Mouse (Mus musculus): Measurements from ENCODE around the gene Bysl. TPM values are rescaled to one million over a fixed set of nuclear protein-coding genes. Genes with fewer than 3 reads are reported as not detected.
"Not testable (repeated sequence)": the region's sequence is repeated elsewhere in the genome, so short reads cannot be mapped to it uniquely, and the experiment has no call there.

Bysl gene
- total RNA-seq, 2 experiments from 2014 or later = 5.6 to 7.3 TPM

DNA sequence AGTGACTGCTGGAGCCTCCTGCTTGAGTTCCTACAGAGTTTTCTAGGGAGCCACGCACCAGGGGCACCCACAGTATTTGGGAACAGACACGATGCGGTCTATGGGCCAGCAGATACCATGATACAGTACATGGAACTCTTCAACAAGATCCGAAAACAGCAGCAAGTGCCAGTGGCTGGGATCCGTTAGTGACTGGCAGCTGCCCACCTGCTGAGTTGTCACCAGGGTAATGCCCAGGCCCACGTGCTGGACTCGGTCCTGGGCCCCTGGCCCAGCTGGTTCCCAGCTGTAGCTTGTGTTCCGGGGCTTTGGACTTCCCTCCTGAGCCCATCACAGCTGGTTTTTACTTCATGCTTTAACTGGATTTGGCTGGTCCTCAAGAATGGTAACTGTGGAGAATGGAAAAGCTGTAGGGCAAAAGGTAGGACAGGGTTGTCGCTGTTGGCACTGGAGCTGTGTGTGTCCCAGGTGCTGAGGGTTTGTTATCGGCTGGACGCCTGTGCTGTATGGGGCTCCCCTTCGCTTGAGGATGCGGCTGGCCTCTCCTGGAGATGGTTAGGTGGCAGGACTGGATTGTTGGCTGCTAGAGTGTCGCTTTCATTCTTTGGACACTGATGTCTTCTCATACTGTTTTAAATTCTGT, 11.7 kb upstream of the Bysl start:
- ATAC-seq (ENCODE audit: poor library complexity, severe bottlenecking) = no peak

DNA sequence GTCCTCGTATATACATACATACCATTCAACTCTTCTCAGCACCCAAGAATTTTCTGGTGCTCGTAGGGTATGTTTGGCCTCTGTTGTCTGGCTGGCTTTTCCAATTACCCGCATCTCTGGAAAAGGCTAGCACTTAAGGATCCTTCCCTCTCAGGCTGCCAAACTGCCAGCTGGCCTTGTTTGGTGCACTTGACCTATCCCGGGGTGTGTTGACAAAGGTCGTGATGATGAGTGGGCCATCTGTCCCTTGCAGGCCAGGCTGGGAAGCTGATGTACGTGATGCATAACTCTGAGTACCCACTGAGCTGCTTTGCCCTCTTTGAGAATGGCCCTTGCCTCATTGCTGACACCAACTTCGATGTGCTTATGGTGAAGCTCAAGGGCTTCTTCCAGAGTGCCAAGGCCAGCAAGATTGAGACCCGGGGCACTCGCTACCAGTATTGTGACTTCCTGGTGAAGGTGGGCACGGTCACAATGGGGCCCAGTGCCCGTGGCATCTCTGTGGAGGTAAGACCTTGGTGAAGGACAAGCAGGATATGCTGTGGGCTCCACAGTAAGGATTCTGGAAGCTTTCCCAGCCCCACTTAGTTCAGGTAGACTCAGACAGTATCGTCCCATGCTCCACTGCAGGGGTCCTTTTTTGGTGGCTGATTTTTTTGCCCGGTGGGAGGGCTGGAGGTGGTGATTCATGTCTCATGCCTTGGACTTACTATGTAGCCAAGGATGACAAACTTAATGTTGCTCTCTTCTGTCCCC, 7.4 kb upstream of the Bysl start:
- ATAC-seq (ENCODE audit: poor library complexity, severe bottlenecking) = no peak

DNA sequence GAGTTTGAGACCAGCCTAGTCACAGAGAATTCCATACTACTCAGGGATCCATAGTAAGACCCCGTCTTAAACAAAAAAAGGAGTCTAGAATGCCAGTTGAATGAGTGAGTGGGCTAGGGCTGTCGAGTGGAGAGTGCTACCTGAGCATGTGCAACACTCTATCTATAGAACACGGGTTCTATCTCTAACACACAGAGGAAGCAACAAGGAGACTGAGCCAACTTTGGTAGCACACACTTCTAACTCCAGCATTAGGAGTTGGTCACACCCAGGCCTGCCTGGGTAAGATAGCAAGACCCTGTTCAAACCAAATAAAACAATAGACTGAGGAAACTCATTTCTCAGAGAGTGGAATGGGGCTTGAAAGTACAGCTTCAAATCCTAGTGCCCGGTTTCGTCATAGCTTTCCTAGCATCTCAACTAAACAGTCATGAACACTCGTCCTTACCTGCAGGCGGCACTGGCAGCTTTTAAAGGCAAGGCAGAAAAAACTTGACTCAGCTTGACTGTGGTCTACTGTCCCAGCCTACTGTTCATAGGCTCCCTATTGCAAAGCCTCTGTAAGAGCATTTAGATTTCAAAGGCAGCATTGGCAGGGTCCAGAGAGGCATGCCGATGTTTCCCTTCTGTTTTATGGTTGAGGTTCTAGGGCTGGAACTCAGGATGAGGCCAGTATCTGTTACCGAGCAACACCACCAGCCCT, 6.5 kb upstream of the Bysl start:
- ATAC-seq (ENCODE audit: poor library complexity, severe bottlenecking) = 0 out of 2 replicates have a peak, but pooled peaks have one; percentile 24

DNA sequence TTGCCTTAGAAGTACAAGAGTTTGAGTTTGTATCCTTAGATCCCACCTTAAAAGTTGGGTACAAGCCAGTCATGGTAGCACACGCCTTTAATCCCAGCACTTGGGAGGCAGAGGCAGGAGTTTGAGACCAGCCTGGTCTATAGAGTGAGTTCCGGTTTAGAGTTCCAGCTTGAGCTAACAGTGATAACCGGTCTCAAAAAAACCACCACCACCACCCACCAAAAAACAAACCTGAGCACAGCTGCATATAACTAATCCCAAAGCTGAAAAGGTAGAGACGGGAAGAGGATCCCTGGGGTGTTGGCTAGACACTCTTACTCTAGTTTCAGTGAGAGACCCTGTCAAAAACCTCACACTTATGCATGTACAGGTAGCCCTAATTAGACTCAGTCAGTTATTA, 5.4 kb upstream of the Bysl start:
- ATAC-seq (ENCODE audit: poor library complexity, severe bottlenecking) = no peak

DNA sequence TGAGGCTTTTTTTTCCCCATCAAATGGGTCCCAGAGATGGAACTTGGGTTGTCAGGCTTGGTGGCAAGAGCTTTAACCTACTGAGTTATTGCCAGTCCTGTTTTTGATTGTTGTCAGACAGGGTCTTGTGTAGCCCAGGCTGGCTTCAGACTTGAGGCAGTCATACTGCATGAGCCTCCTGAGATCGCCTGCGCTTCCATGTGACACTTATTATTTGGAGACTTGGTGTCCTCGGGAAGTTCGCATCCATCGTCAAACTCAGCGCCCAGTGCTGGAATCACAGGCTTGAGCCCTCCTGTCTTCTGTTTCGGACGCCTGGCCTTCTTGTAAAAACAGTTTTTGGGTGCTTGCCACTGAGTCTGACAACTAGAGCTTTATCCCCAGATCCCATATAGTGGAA, 4.8 kb upstream of the Bysl start:
- ATAC-seq (ENCODE audit: poor library complexity, severe bottlenecking) = no peak

DNA sequence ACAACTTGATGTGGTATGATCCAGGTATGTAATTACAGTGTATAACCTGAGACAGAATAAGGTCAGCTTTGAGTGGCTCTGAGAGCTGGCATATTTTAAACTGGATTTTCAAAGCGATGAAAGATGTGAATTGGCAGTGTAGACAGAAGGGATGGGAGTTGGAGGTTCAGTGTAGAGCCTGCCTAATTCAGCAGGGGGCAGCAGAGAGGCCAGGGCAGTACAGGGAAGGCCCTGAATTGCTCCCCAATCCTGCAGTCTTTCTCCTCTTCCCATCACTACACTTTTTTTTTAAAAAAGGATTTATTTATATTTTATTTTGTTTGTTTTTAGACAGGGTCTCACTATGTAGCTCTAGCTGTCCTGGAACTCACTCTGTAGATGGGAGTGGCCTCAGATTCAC, 2.7 kb upstream of the Bysl start:
- no peak for ATAC-seq (ENCODE audit: poor library complexity, severe bottlenecking)

DNA sequence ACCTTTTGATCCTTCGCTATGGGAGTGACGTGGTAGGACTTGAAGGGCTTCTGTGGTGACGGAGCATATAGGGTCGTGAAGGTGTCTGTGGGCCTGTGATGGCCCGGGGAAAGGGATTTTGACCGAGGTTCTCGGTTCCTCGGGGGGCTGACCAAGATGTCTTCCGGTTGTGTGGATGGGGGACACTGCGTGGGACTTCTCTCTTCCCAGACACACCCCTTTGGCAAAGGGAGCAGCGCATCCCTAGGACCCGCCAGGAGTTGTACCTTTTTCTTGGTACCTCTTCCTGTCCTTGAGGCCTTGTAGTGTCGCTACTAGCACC, 330 bp upstream of the Bysl start:
- ATAC-seq (ENCODE audit: poor library complexity, severe bottlenecking) = peak; percentile 22

DNA sequence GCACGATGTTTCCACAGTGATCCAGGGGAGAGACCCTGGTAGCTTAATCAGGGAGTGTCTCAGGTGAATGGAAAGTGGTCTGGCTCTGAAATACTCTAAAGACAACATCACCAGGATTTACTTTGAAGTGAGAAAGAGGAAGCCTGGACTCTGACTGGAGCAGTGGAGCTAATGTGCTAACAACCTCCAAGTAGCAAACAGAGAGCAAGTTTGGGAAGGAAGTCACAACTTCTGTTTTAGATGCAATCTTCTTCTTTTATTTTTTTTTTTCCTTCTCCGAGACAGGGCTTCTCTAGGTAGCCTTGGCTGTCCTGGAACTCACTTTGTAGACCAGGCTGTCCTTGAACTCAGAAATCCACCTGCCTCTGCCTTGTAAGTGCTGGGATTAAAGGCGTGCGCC, 2.1 kb downstream of the Bysl start:
- no peak for ATAC-seq (ENCODE audit: poor library complexity, severe bottlenecking)

DNA sequence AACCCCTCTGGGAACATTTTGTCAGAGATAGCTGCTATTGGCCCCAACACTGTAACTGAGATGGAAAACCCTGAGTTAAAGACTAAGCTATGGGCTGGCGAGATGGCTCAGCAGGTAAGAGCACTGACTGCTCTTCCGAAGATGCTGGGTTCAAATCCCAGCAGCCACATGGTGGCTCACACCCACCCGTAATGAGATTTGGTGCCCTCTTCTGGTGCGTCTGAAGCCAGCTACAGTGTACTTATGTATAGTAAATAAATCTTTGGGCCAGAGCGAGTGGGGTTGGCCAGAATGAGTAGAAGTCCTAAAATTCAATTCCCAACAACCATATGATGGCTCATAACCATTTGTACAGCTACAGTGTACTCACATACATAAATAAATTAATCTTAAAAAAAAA, 5.1 kb downstream of the Bysl start:
- ATAC-seq (ENCODE audit: poor library complexity, severe bottlenecking) = no peak

DNA sequence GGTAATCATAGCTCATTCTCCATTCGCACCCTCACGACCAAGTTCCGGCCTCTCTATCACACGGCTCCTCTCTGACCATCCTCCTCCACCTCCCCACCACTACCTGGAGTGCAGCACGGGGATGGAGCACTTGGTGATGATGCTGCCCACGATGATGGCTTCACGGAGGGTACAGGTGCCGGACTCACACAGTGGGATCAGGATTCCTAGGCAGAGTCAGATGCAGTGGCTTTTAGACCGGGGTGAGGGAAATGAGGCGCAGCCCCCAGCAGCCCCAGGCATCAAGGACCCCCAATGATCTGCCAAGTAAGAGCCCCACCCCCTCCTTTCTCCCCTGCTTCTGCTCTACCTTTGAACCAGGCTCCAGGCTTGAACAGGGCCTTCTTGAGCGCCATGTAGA, 9.0 kb downstream of the Bysl start:
- ATAC-seq (ENCODE audit: poor library complexity, severe bottlenecking) = no peak

DNA sequence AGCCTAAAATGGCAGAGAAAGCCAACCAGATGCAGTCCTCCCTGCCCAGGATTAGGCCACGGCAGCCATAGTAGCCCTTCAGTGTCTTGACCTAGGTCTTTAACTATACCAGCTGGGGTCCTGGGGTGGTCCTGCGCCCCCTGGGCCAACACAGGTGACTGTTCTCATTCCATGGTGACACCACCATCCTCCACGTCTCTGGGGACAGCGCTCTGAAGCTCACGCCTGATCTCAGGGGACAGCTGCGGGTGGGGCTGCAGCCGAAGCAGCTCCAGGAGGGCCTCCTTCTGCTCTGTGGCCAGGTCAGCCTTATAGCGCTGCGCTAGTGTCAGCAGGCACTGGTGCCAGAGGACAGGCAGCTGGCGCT, 9.9 kb downstream of the Bysl start:
- no peak for ATAC-seq (ENCODE audit: poor library complexity, severe bottlenecking)

DNA sequence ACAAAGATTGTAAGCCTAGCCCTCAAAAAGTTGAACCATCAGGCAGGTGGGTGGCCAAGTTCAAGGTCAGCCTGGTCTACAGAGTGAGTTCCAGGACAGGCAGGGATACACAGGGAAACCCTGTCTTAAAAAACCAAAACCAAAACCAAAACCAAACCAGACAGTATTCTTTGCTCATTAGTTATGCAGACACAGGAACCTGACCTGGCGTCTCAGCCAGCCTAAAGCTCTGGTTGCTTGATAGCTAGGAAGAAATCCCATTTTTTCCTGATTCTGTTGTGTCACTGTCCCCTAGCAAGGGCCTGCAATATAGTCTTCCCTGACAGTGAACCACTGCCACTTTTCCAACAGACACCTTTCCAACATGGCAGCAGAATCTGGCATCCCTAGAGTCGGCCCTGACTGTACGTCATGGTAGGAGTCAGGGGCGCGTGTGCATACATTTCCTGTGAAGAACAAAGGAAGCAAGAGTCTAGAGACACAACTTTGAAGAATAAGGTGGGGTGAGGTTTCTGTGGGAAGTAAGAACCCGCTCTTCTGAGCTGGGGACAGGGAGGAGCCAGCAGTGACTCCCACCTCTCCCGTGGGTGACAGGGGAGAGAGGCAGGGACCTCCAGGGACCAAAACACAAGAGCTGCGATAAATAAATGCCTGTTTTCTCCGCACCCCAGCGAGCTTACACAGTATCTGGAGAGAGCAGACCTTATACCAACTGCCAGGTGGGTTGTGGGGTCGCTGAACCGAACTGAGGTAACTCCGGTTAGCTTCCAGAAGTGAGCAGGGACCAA, 10.5 kb downstream of the Bysl start:
- no peak for ATAC-seq (ENCODE audit: poor library complexity, severe bottlenecking)

DNA sequence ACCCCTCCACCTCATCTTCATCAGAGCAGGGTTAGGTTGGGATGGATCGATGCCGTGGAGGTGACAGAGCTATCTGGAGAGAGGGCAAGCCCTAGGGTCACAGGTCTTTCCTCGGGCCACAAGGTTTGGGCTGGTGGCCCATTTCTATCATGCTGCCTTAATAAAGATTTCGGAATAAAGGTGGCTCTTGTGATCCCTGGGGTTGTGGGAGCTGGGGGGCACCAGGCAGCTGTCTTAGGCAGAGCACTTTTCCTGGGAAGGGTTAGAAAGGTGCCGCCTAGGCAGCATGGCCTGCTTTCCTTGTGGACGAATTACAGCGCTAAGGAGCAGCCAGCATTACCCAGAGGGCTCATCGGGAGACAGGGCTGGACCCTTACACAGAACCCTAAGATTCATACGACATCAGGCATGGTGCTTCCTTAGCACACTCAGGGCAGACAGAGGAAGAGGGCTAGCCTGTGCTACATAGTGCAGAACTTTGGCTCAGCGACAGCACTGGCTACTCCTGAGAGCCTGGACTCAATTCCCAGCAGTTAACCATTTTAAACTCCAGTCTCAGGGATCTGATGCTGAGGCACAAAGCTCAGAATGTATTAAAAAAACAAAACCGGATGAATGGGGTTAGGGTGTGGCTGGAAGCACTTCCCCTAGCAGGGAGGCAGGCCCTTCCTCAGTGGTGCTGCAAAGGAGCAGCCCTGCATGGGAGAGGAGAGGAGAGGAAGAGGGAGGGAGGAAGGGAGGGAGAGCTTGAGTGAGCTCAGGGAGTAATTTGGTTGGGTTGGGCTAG, 11.6 kb downstream of the Bysl start:
- ATAC-seq (ENCODE audit: poor library complexity, severe bottlenecking) = peak; percentile 28

DNA sequence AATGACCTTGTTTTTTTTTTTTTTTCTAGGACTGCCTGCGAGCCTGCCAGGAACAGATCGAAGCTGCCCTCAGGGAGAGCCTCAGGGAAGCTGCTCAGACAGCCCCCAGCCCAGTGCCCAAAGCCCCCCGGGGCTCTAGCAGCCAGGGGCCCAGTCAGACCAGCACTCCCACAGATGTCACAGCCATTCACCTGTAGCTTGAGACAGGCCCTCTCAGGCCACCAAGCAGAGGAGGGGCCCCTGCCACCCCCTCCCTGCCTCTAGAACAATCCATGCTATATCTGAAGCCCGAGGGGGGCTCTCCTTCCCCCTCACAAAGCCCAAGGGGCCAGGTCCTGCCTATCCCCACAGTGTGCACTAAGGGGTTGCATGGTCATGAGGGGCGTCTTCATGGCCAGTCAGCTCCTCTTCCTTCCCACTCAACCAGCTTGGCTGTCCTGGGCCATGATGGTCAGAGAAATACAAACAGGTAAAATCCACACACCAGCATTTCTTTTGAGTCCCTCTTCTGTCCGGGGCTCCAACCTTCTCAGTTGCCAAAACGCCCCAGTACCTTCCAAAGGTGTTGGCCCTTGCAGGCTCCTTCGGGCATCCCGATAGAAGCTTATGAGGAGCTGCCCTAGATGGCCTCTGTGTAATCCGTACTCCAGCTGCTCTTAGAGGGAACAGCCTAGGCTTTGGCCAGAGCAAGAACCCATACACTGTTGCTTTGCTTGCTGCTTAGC, 12.6 kb downstream of the Bysl start:
- not testable (repeated sequence) for ATAC-seq (ENCODE audit: poor library complexity, severe bottlenecking)

DNA sequence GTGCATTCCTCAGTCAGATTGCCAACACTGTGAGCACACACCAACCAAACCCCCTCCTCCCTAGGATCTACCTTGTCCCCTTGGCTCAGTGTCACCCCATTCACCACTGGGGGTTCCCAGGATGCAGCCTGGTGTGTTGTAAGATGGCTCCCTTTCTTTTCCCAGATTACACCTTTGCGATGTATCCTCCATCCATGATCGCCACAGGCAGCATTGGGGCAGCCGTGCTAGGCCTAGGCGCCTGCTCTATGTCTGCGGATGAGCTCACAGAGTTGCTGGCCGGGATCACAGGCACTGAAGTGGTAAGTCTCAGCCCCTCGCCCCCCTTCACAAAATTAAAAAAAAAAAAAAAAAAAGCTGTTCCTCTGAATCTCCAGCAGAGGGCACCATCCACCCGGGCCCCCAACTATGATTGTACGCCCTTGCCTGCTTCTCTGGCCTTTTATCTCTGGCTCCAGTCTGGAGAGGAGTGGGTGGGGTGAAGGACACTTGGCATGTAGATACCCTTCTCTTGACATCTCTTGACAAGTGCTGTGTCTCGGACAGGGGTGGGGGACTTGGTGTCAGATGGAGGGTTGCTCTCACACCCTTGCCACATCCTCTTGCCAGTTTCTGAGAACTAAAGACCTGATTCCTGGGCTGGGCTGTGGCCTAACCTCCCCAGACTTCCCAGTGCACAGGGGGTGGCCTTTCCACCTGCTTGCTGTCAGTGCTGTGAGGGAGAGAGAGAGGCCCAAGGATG, 13.3 kb downstream of the Bysl start:
- peak; percentile 5; the same call in 1 of the 2 replicates for ATAC-seq (ENCODE audit: poor library complexity, severe bottlenecking)

DNA sequence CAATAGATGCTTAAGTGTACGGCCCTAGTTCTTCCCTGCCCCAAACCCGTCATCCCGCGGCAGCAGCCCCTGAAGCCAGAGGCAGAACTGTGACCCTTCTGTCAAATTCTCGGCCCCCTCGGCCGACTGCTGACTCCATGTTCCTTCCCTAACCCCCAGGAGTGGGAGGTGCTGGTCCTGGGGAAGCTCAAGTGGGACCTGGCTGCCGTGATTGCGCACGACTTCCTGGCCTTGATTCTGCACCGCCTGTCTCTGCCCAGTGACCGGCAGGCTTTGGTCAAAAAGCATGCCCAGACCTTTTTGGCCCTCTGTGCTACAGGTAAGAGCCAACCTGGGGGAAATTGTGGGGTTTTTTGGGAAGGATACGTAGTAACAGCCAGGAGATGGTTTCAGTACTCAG, 14.0 kb downstream of the Bysl start:
- ATAC-seq (ENCODE audit: poor library complexity, severe bottlenecking) = no peak

DNA sequence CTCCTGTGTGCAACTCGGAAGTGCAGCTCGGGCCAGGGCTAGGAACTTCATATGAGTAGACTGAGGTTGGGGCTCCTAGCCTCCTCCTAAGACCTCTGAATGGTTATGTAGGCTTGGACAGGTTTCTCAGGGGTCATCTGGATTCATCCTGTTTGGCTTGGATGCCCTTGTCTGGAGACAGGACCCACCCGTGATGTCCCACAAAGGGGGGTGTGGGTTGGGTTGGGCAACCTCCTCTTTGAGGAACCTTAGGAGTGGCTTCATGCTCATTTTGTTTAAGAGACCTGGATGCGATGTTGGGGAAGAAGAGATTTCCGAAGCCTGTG, 14.5 kb downstream of the Bysl start:
- no peak for ATAC-seq (ENCODE audit: poor library complexity, severe bottlenecking)

DNA sequence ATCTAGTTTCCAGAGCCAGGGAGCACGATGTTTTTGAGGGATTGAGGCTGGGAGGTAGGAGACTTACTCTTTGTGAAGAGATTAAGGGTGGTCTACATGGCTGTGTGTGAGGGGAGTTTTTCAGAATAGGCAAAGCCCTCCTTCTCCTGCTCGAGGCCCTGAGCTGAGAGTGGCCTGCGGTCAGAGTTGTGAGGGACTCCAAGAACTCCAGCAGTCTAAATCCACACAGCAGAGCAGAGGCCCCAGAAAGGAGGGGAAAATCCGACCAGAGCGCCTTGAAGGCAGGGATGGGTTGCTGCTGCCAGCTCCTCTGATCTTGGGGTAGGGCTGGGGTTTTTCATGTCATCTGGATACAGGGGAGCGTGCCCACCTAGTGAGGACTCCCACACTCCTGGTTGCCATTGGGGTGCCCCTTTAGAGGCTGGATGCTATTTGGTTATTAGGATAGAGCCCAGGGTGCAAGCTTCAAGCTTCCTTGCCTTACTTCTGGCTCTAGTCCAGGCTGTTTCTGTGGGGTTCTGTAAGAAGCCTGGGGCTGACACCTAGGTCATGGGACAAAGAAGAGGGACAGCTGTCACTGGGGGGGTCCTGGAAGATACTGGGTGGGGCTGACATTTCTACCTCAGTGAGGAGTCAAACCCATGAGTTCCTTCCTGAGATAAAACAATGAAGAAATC, 15.0 kb downstream of the Bysl start:
- no peak for ATAC-seq (ENCODE audit: poor library complexity, severe bottlenecking)
